Mouse (Mus musculus): ENCODE data around the gene Gm9844. TPM values are rescaled to one million over a fixed set of nuclear protein-coding genes. Genes with fewer than 3 reads are reported as not detected.
A peak's percentile ranks its signal among the peaks of the same experiment; 100 is the strongest.
"Not testable (repeated sequence)": the region's sequence is repeated elsewhere in the genome, so short reads cannot be mapped to it uniquely, and the experiment has no call there.

The Gm9844 gene
- polyA plus RNA-seq (2012; ENCODE audit: insufficient read depth, low replicate concordance) = 23.1 and 70.1 TPM in 2 replicates

GRCm38 (mm10) chr7:24861913-24862312 lies at the start of gene Gm9844:
Gm9844 (plus strand) TSS chr7:24862213.
- H3K4me3 ChIP-seq (replicated peaks) = no peak within 1 kb of the TSS
- H3K9me3 ChIP-seq = no peaks in the 10 kb centered on the region
- peaks cover 13% of the 10 kb centered on the region for H3K27me3 ChIP-seq (replicated peaks)
- no peaks in the 10 kb centered on the region for H3K36me3 ChIP-seq (replicated peaks; ENCODE audit: low read length)
- peaks cover 42% of the 10 kb centered on the region for H3K4me1 ChIP-seq
- TF ChIP-seq FLI1 (IDR thresholded peaks at IDR 0.05; ENCODE audit: low read length) (no peak), GATA1 (IDR thresholded peaks at IDR 0.05; ENCODE audit: borderline replicate concordance, low read length) (no peak)

DNA sequence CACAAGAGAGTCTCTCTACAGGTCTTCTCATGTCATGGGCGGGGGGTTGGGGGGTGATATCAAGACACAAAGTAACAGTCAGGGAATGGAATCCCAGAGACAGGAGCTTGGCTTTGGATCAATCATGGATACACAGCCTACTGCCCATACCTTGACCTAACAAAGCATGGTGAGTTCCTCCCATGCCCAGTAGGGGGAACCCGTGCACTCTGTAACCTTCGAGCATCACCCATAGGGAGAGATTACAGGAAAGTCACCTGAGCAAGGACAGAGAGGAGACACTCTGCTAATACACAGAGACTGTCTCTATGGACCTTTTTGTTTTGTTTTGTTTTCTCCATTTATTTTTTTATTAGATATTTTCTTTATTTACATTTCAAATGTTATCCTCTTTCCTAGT lies 44.5 kb upstream of the Gm9844 start:
- Histone ChIP-seq H3K9me3 (peaks cover 9% of the 10 kb centered on the region), H3K4me3 (replicated peaks) (no peak overlapping the region), H3K4me1 (peaks cover 13% of the 10 kb centered on the region), H3K27me3 (replicated peaks) (peaks cover 45% of the 10 kb centered on the region), H3K36me3 (replicated peaks; ENCODE audit: low read length) (no peaks in the 10 kb centered on the region)
- TF ChIP-seq FLI1 (IDR thresholded peaks at IDR 0.05; ENCODE audit: low read length) (no peak), GATA1 (IDR thresholded peaks at IDR 0.05; ENCODE audit: borderline replicate concordance, low read length) (no peak)

DNA sequence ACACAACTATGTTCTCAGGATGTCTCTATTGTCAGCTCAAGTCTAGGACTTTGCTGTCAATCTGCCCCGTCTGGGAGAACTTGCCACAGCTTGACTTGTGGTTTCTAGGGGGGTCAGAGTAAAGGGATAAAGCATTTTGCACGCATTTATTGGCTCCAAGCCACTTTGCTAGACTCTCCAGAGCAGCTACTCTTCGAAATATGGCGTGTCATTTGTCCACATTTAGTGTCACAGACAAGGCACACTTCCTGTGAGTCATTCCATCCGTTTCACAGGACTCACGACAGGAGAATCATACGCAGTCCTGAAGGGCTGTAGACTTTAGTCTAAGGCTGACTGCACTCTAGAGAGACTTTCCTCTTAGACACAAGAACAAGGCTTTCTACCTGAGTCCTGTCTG lies 37.6 kb upstream of the Gm9844 start:
- Histone ChIP-seq H3K4me3 (replicated peaks) (peak overlapping the region; percentile 59), H3K4me1 (peaks cover 59% of the 10 kb centered on the region), H3K9me3 (0 out of 2 replicates have a peak, but pooled peaks cover 4% of the 10 kb centered on the region), H3K27me3 (replicated peaks) (peaks cover 28% of the 10 kb centered on the region), H3K36me3 (replicated peaks; ENCODE audit: low read length) (no peaks in the 10 kb centered on the region)
- TF ChIP-seq FLI1 (IDR thresholded peaks at IDR 0.05; ENCODE audit: low read length) (0 out of 2 replicates have a peak, but pooled peaks have one; percentile 9), GATA1 (IDR thresholded peaks at IDR 0.05; ENCODE audit: borderline replicate concordance, low read length) (no peak)

DNA sequence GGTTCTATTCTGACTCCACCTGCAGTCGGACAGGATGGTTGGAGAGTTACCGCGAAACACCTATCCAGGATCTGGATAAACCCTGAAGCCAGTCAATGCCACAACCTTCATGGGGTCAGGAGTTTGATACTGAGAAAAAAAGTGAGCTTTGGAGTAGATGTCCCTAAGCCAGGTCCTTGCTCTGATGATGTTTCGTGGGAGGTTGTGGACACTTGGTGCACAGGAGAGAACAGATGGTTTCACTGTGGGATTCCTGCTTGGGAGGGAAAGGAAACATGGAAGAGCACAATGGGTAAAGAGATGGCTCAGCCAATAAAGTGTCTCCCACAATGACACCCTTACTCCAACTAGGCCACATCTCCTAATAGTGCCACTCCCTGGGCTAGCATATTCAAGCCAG lies 34.8 kb upstream of the Gm9844 start:
- TF ChIP-seq FLI1 (IDR thresholded peaks at IDR 0.05; ENCODE audit: low read length) (no peak), GATA1 (IDR thresholded peaks at IDR 0.05; ENCODE audit: borderline replicate concordance, low read length) (no peak)
- Histone ChIP-seq H3K4me3 (replicated peaks) (no peak overlapping the region), H3K9me3 (peaks cover 12% of the 10 kb centered on the region), H3K36me3 (replicated peaks; ENCODE audit: low read length) (no peaks in the 10 kb centered on the region), H3K27me3 (replicated peaks) (peaks cover 16% of the 10 kb centered on the region), H3K4me1 (peaks cover 51% of the 10 kb centered on the region)

DNA sequence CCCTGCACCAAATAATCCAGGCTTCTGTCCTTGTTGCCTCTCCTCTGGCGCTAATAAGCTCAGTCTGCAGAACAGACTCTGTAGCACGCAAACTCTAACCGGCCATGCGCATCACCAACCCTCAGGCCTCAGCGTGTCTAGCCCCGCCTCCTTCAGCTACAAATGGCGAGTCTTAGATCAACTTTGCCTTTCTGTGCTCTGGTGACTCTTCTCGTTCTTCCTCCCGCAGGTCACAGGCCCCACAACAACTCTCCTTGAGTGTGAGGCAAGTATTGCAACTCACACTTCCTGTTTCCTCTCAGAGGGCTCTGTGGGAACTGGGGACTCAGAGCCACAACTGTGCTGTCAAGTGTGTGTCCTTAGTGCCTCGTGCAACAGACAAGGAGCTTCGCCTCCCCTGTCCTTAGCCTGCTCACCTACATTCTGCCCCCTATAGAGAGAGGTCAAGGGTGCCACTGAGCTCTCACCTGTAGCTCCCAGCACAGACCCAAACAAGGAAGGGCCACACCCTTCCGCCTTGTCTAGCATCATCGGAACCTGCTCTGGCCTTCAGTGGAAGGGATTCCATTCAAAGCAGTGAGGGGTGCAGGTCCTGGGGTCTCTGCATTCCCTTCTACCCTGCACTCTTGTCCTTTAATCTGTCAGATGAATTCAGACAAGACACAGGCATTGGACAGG lies 23.1 kb upstream of the Gm9844 start:
- not testable (repeated sequence) for H3K4me3 ChIP-seq (replicated peaks); H3K27me3 ChIP-seq (replicated peaks); H3K9me3 ChIP-seq; H3K36me3 ChIP-seq (replicated peaks; ENCODE audit: low read length)
- peaks cover 36% of the 10 kb centered on the region for H3K4me1 ChIP-seq

GRCm38 (mm10) chr7:24839410-24839808 lies 22.6 kb upstream of the Gm9844 start:
- Histone ChIP-seq H3K4me3 (replicated peaks) (peak overlapping the region; percentile 42), H3K36me3 (replicated peaks; ENCODE audit: low read length) (no peaks in the 10 kb centered on the region), H3K9me3 (no peaks in the 10 kb centered on the region), H3K4me1 (peaks cover 36% of the 10 kb centered on the region), H3K27me3 (replicated peaks) (no peaks in the 10 kb centered on the region)
- TF ChIP-seq FLI1 (IDR thresholded peaks at IDR 0.05; ENCODE audit: low read length) (no peak), GATA1 (IDR thresholded peaks at IDR 0.05; ENCODE audit: borderline replicate concordance, low read length) (no peak)

- Histone ChIP-seq H3K9me3 (no peaks in the 10 kb centered on the region), H3K36me3 (replicated peaks; ENCODE audit: low read length) (no peaks in the 10 kb centered on the region), H3K4me1 (peaks cover 39% of the 10 kb centered on the region)
Measured at GRCm38 (mm10) chr7:24840331-24840730, 21.7 kb upstream of the Gm9844 start.

DNA sequence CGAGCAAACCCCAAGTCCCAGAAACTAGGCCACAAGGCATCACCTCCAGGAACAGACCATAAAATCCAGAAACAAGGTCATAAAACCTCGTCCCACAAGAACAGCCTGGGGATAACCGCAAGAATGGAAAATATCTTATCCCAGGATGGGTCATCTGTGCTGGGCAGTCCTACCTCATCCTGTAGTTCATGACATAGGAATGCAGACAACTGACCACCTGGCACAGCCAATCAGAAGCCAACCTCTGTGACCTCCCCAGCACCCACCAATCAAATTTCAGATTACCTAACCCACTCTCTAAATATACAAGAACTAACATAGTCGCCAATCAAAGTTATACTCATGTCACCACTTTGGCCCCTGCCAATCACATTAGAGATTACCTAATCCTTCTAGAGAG lies 21.0 kb upstream of the Gm9844 start:
- Histone ChIP-seq H3K36me3 (replicated peaks; ENCODE audit: low read length) (no peaks in the 10 kb centered on the region), H3K4me3 (replicated peaks) (no peak overlapping the region), H3K27me3 (replicated peaks) (no peaks in the 10 kb centered on the region), H3K9me3 (no peaks in the 10 kb centered on the region), H3K4me1 (peaks cover 45% of the 10 kb centered on the region)
- TF ChIP-seq FLI1 (IDR thresholded peaks at IDR 0.05; ENCODE audit: low read length) (no peak), GATA1 (IDR thresholded peaks at IDR 0.05; ENCODE audit: borderline replicate concordance, low read length) (no peak)

More at GRCm38 (mm10) chr7:24840331-24840730, 21.7 kb upstream of the Gm9844 start:
- no peak for TF ChIP-seq GATA1 (IDR thresholded peaks at IDR 0.05; ENCODE audit: borderline replicate concordance, low read length)
- no peak for TF ChIP-seq FLI1 (IDR thresholded peaks at IDR 0.05; ENCODE audit: low read length)
- H3K27me3 ChIP-seq (replicated peaks) = no peaks in the 10 kb centered on the region
- H3K4me3 ChIP-seq (replicated peaks) = no peak overlapping the region

DNA sequence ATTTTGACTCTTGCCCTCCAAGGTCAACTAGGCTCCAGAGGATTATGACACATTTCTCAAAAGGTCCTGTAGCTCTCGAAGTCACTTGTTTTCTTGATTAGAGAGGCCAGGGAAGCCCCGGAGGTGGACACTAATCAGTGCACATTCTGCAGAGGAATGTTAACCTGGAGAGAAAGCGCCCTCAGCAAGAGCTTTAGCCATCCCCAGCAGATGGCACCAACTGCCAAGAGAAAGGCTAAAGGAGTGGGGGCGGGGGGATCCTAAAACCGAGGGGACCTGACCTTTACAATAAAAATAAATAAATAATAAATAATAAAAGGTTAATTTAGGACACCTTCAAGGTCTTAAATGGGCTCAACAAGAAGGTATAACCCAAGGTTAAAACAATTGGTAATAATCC lies 17.9 kb upstream of the Gm9844 start:
- no peaks in the 10 kb centered on the region for H3K27me3 ChIP-seq (replicated peaks)
- peaks cover 34% of the 10 kb centered on the region for H3K4me1 ChIP-seq
- TF ChIP-seq GATA1 (IDR thresholded peaks at IDR 0.05; ENCODE audit: borderline replicate concordance, low read length) = no peak
- TF ChIP-seq FLI1 (IDR thresholded peaks at IDR 0.05; ENCODE audit: low read length) = no peak
- no peaks in the 10 kb centered on the region for H3K36me3 ChIP-seq (replicated peaks; ENCODE audit: low read length)
- H3K4me3 ChIP-seq (replicated peaks) = no peak overlapping the region
- no peaks in the 10 kb centered on the region for H3K9me3 ChIP-seq

- no peak for TF ChIP-seq GATA1 (IDR thresholded peaks at IDR 0.05; ENCODE audit: borderline replicate concordance, low read length)
- TF ChIP-seq FLI1 (IDR thresholded peaks at IDR 0.05; ENCODE audit: low read length) = no peak
- H3K27me3 ChIP-seq (replicated peaks) = no peaks in the 10 kb centered on the region
- H3K4me3 ChIP-seq (replicated peaks) = no peak overlapping the region
- no peaks in the 10 kb centered on the region for H3K9me3 ChIP-seq
- H3K36me3 ChIP-seq (replicated peaks; ENCODE audit: low read length) = no peaks in the 10 kb centered on the region
- H3K4me1 ChIP-seq = peaks cover 32% of the 10 kb centered on the region
Measured at GRCm38 (mm10) chr7:24845181-24845580, 16.8 kb upstream of the Gm9844 start.

Measured in megakaryocyte, embryonic 14.5 days (primary cell).